Mouse (Mus musculus): ENCODE results near the gene Npr3.

- TF ChIP-seq POLR2A (IDR thresholded peaks at IDR 0.05; ENCODE audit: insufficient read depth, low read length) (no peak), CTCF (IDR thresholded peaks at IDR 0.05; ENCODE audit: low read depth, low read length) (no peak), EP300 (IDR thresholded peaks at IDR 0.05; ENCODE audit: insufficient read depth, low read depth, low read length) (no peak)
Measured at GRCm38 (mm10) chr15:11859829-11860228, 47.3 kb downstream of the Npr3 start.
